Mouse (Mus musculus) lung, adult 2 months (tissue): Measurements from ENCODE around the gene Tceanc.

Source experiments
- CTCF ChIP-seq: fragments of 200-500 bp; IDR thresholded peaks from 2 replicates; pipeline ENCODE4 v1.5.1; 2011; ENCODE audit warnings: mild to moderate bottlenecking, low read length, control low read depth; ENCODE audit not compliant: insufficient read depth
- POLR2A ChIP-seq: fragments of 200-500 bp; IDR thresholded peaks from 2 replicates; pipeline ENCODE4 v1.6.1; 2011; ENCODE audit warnings: low read depth, mild to moderate bottlenecking, control low read depth, low read length, borderline replicate concordance; ENCODE audit errors: extremely low read depth

- TF ChIP-seq CTCF (no peak), POLR2A (no peak)
These were observed 7.3 kb downstream of the Tceanc start for GRCm38 (mm10) chrX:166511107-166511506.
